Comparison of ENCODE assay signal across 10 mouse cellular contexts in genomic region chr2:73560445-73560844, GRCm38 (mm10). TPM values are rescaled to one million over a fixed set of nuclear protein-coding genes. Genes with fewer than 3 reads are reported as not detected.
DNase-seq lines count a peak whose midpoint lies in the region; ATAC-seq and TF ChIP-seq lines count a peak whose summit lies in the region.
"Had no signal": no experiment of that assay in that cellular context is flagged by ENCODE, and none has a peak within 500 bp of the region (broad histone marks: within the 10 kb centered on the region; RNA-seq: fewer than 3 reads in every experiment).

No protein-coding gene starts in this region.

- no peaks in the 10 kb centered on the region for H3K9me3 ChIP-seq in kidney, embryonic 14.5 days (ENCODE audit: control insufficient read depth, low read length)
- H3K9me3 ChIP-seq in embryonic facial prominence, embryonic 15.5 days (replicated peaks) = no peaks in the 10 kb centered on the region
- H3K9me3 ChIP-seq in limb, embryonic 10.5 days (replicated peaks) = no peaks in the 10 kb centered on the region
- no peaks in the 10 kb centered on the region for H3K9me3 ChIP-seq in midbrain, postnatal 0 days (ENCODE audit: low read length)

- H3K36me3 ChIP-seq in kidney, embryonic 14.5 days (ENCODE audit: control insufficient read depth, insufficient read depth, low read length) = no peaks in the 10 kb centered on the region
- no peaks in the 10 kb centered on the region for H3K36me3 ChIP-seq in embryonic facial prominence, embryonic 15.5 days
- H3K36me3 ChIP-seq in limb, embryonic 10.5 days = no peaks in the 10 kb centered on the region
- no peaks in the 10 kb centered on the region for H3K36me3 ChIP-seq in midbrain, postnatal 0 days (ENCODE audit: insufficient read depth, low read length)

- peaks cover 11% of the 10 kb centered on the region; the same call in 1 of the 2 replicates for H3K4me1 ChIP-seq in kidney, embryonic 14.5 days (ENCODE audit: control insufficient read depth, insufficient read depth, low read length)
- peaks cover 14% of the 10 kb centered on the region for H3K4me1 ChIP-seq in embryonic facial prominence, embryonic 15.5 days
- peaks cover 43% of the 10 kb centered on the region for H3K4me1 ChIP-seq in limb, embryonic 10.5 days
- H3K4me1 ChIP-seq in midbrain, postnatal 0 days (ENCODE audit: insufficient read depth, low read length) = no peaks in the 10 kb centered on the region

- no peak for ATAC-seq in kidney, embryonic 14.5 days (ENCODE audit: low FRiP score, low TSS enrichment)
- ATAC-seq in embryonic facial prominence, embryonic 15.5 days (ENCODE audit: insufficient number of reproducible peaks, low FRiP score, low TSS enrichment, low read depth) = no peak
- ATAC-seq in midbrain, postnatal 0 days (ENCODE audit: low FRiP score) = no peak
- ATAC-seq in erythroid progenitor cell, adult 5-6 weeks (replicated peaks; ENCODE audit: low FRiP score, poor library complexity, severe bottlenecking) = no peak

- TF ChIP-seq CTCF in midbrain, postnatal 0 days (IDR thresholded peaks at IDR 0.05) = no peak

- H3K4me3 ChIP-seq in kidney, embryonic 14.5 days (ENCODE audit: low read length) = peak overlapping the region; percentile 39; the same call in 1 of the 2 replicates
- peak overlapping the region; percentile 34; the same call in 1 of the 2 replicates for H3K4me3 ChIP-seq in embryonic facial prominence, embryonic 15.5 days (replicated peaks)
- H3K4me3 ChIP-seq in limb, embryonic 10.5 days = peak overlapping the region; percentile 52
- peak overlapping the region; percentile 40 for H3K4me3 ChIP-seq in midbrain, postnatal 0 days (ENCODE audit: low read depth, low read length)

- DNase-seq in kidney, postnatal 4 days = no peak
- DNase-seq in limb, embryonic 10.5 days (ENCODE audit: low spot score) = no peak
- no peak for DNase-seq in midbrain, postnatal 0 days (ENCODE audit: low spot score)
- no peak for DNase-seq in left cerebral cortex, adult 8-10 months (ENCODE audit: low spot score in 2 of 2)
- no peak for DNase-seq in kidney, postnatal 25 days
- DNase-seq: thymus, adult 2 months had no signal

- 44% methylated on average over 7 of the region's 7 CpGs for WGBS in kidney, embryonic 14.5 days
- WGBS in embryonic facial prominence, embryonic 15.5 days = 49% methylated on average over 7 of the region's 7 CpGs
- WGBS in limb, embryonic 10.5 days = 42% methylated on average over 7 of the region's 7 CpGs
- 45% methylated on average over 7 of the region's 7 CpGs for WGBS in midbrain, postnatal 0 days

- H3K27ac ChIP-seq in kidney, embryonic 14.5 days (ENCODE audit: low read depth, low read length) = no peak overlapping the region
- no peak overlapping the region for H3K27ac ChIP-seq in embryonic facial prominence, embryonic 15.5 days (replicated peaks)
- H3K27ac ChIP-seq in limb, embryonic 10.5 days = peak overlapping the region; percentile 72; the same call in 1 of the 2 replicates
- H3K27ac ChIP-seq in midbrain, postnatal 0 days (ENCODE audit: low read depth, low read length) = 0 out of 2 replicates have a peak overlapping the region, but pooled peaks have one; percentile 32

- 0 out of 2 replicates have a peak overlapping the region, but pooled peaks have one; percentile 44 for H3K9ac ChIP-seq in kidney, embryonic 14.5 days (ENCODE audit: low read depth, low read length)
- H3K9ac ChIP-seq in embryonic facial prominence, embryonic 15.5 days = no peak overlapping the region
- peak overlapping the region; percentile 51; the same call in 1 of the 2 replicates for H3K9ac ChIP-seq in midbrain, postnatal 0 days (replicated peaks; ENCODE audit: low read length, poor library complexity, severe bottlenecking)

- peak overlapping the region; percentile 83 for H3K4me2 ChIP-seq in kidney, embryonic 14.5 days (replicated peaks; ENCODE audit: low read depth, low read length)
- peak overlapping the region; percentile 57 for H3K4me2 ChIP-seq in embryonic facial prominence, embryonic 15.5 days (replicated peaks)
- H3K4me2 ChIP-seq in midbrain, postnatal 0 days (ENCODE audit: low read depth, low read length, poor library complexity, severe bottlenecking) = peak overlapping the region; percentile 71

- H3K27me3 ChIP-seq in kidney, embryonic 14.5 days (ENCODE audit: control insufficient read depth, insufficient read depth, low read length) = no peaks in the 10 kb centered on the region
- no peaks in the 10 kb centered on the region for H3K27me3 ChIP-seq in embryonic facial prominence, embryonic 15.5 days
- H3K27me3 ChIP-seq in limb, embryonic 10.5 days (ENCODE audit: low read depth, poor library complexity, severe bottlenecking) = no peaks in the 10 kb centered on the region
- H3K27me3 ChIP-seq in midbrain, postnatal 0 days (ENCODE audit: insufficient read depth, low read length) = no peaks in the 10 kb centered on the region
- H3K27me3 ChIP-seq: CH12.LX had no signal

RNA-seq across cellular contexts. Expression of gene Chrna1, which starts 19.7 kb away (rescaled TPM):
- 0.35 and 0.86 TPM in 2 replicates for polyA plus RNA-seq in kidney, embryonic 14.5 days (2014; fragmentation: Nextera tagmentation; extraction: Ambion mirVana)
- polyA plus RNA-seq in embryonic facial prominence, embryonic 15.5 days (2015; fragmentation: Nextera tagmentation; extraction: Ambion mirVana) = 14.1 and 19.8 TPM in 2 replicates
- polyA plus RNA-seq in limb, embryonic 10.5 days (2016; fragmentation: Nextera tagmentation; extraction: Ambion mirVana) = 2.3 and 3.9 TPM in 2 replicates
- 0.22 TPM in 1 of 2 replicates, not detected in the other for total RNA-seq in midbrain, postnatal 0 days (2014; rRNA removed)
- polyA plus RNA-seq in midbrain, postnatal 0 days (2015; fragmentation: Nextera tagmentation; extraction: Ambion mirVana) = 0.25 and 0.31 TPM in 2 replicates
- 0.84 and 1.4 TPM in 2 replicates for total RNA-seq in erythroid progenitor cell, adult 5-6 weeks (2015; ENCODE audit: low replicate concordance)
- not detected in 2 replicates for total RNA-seq in erythroid progenitor cell, adult 5-6 weeks (2017; ENCODE audit: low replicate concordance)
- total RNA-seq in left cerebral cortex, adult 8-10 months (2022) = under 1 TPM; 0.13 to 0.21 (median 0.19) TPM
- total RNA-seq: CH12.LX had no signal

RNA-seq across cellular contexts. Expression of gene Wipf1, which starts 30.9 kb away (rescaled TPM):
- 8.3 and 12.9 TPM in 2 replicates for polyA plus RNA-seq in kidney, embryonic 14.5 days (2014; fragmentation: Nextera tagmentation; extraction: Ambion mirVana)
- 17.5 and 20.0 TPM in 2 replicates for polyA plus RNA-seq in embryonic facial prominence, embryonic 15.5 days (2015; fragmentation: Nextera tagmentation; extraction: Ambion mirVana)
- polyA plus RNA-seq in limb, embryonic 10.5 days (2016; fragmentation: Nextera tagmentation; extraction: Ambion mirVana) = 13.3 and 14.2 TPM in 2 replicates
- total RNA-seq in midbrain, postnatal 0 days (2014; rRNA removed) = 1.8 and 4.3 TPM in 2 replicates
- polyA plus RNA-seq in midbrain, postnatal 0 days (2015; fragmentation: Nextera tagmentation; extraction: Ambion mirVana) = 2.1 and 2.4 TPM in 2 replicates
- 12.6 and 13.3 TPM in 2 replicates for total RNA-seq in erythroid progenitor cell, adult 5-6 weeks (2015; ENCODE audit: low replicate concordance)
- 3.6 and 3.7 TPM in 2 replicates for total RNA-seq in erythroid progenitor cell, adult 5-6 weeks (2017; ENCODE audit: low replicate concordance)
- 10 to 100 TPM in 2 of 4 experiments, 1 to 10 TPM in 2; 9.3 to 16.6 (median 12.8) TPM for total RNA-seq in left cerebral cortex, adult 8-10 months (2022)

Comparison
In these comparisons a context has a peak if more than half of its experiments do, and no peak if none do; other contexts are left out.
1. H3K27ac ChIP-seq: peak in limb, embryonic 10.5 days (single experiment) and midbrain, postnatal 0 days (single experiment); none in kidney, embryonic 14.5 days (single experiment) and embryonic facial prominence, embryonic 15.5 days (single experiment).
2. Peak in every context shown above with its lines, with median percentiles within 50 percentile points of each other: H3K4me2 ChIP-seq and H3K4me3 ChIP-seq.